In the genomic region with DNA sequence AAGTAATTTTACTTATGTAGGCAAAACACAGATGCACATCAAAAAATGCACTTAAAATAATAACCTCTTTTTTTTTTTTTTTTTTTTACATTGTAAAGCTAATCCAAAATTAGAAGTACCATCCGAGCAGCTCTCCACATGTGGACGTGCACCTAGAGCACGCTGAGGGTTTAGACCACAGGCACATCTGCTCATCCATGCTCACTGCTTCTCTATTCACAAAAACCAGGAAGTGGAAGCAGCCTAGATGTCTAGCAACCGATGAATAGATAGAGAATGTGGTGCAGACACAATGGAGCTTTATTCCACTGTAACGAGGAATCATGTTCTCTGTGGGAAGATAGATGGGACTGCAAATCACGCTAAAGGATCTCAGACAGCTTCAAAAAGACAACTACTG, we compare ENCODE assay signal across 31 mouse cellular contexts. TPM values are rescaled to one million over a fixed set of nuclear protein-coding genes. Genes with fewer than 3 reads are reported as not detected.
"Had no signal": no experiment of that assay in that cellular context is flagged by ENCODE, and none has a peak within 500 bp of the region (broad histone marks: within the 10 kb centered on the region; RNA-seq: fewer than 3 reads in every experiment).

No protein-coding gene starts in this region.

- H3K4me3 ChIP-seq: kidney, embryonic 15.5 days; left cerebral cortex, adult 2 months; limb, embryonic 12.5 days; limb, embryonic 15.5 days; megakaryocyte, embryonic 14.5 days; midbrain, embryonic 10.5 days; midbrain, embryonic 13.5 days; myocyte; neural tube, embryonic 13.5 days; stomach, embryonic 15.5 days had no signal

- H3K4me2 ChIP-seq: kidney, embryonic 15.5 days; limb, embryonic 12.5 days; limb, embryonic 15.5 days; liver, embryonic 11.5 days; lung, embryonic 14.5 days; midbrain, embryonic 13.5 days; neural tube, embryonic 13.5 days; stomach, embryonic 15.5 days had no signal

- H3K36me3 ChIP-seq: kidney, embryonic 15.5 days; limb, embryonic 12.5 days; limb, embryonic 15.5 days; midbrain, embryonic 10.5 days; midbrain, embryonic 13.5 days; neural tube, embryonic 13.5 days; stomach, embryonic 15.5 days had no signal

- H3K27ac ChIP-seq: kidney, embryonic 15.5 days; left cerebral cortex, adult 2 months; limb, embryonic 12.5 days; limb, embryonic 15.5 days; liver, embryonic 14.5 days; midbrain, embryonic 10.5 days; midbrain, embryonic 13.5 days; neural tube, embryonic 13.5 days; stomach, embryonic 15.5 days had no signal

- ATAC-seq: liver, postnatal 0 days; lung, postnatal 0 days; midbrain, embryonic 13.5 days; midbrain, embryonic 16.5 days had no signal

- DNase-seq: kidney, adult 8-10 months; kidney, postnatal 10 days; kidney, postnatal 36 days; layer of hippocampus, postnatal 36 days; left cerebral cortex, postnatal 4 days; liver, postnatal 0 days; lung, embryonic 14.5 days; lung, postnatal 36 days; right cerebral cortex, postnatal 25 days; spleen, adult 18-20 months; thymus, adult 18-20 months; thymus, postnatal 36 days had no signal

- H3K9ac ChIP-seq: kidney, embryonic 15.5 days; limb, embryonic 12.5 days; limb, embryonic 15.5 days; liver, embryonic 14.5 days; liver, postnatal 0 days; lung, embryonic 14.5 days; midbrain, embryonic 13.5 days; neural tube, embryonic 13.5 days; stomach, embryonic 15.5 days had no signal

- H3K9me3 ChIP-seq: kidney, embryonic 15.5 days; limb, embryonic 15.5 days; midbrain, embryonic 10.5 days; stomach, embryonic 15.5 days had no signal

RNA-seq across cellular contexts. Expression of a gene that starts 4.5 kb away (rescaled TPM):
- total RNA-seq: monocyte, adult 5-6 weeks had no signal

RNA-seq across cellular contexts. Expression of a gene that starts 33.4 kb away (rescaled TPM):
- total RNA-seq: layer of hippocampus, adult 8-10 months; layer of hippocampus, postnatal 10 days; layer of hippocampus, postnatal 36 days; left cerebral cortex, adult 2 months; left cerebral cortex, postnatal 14 days; left cerebral cortex, postnatal 4 days; monocyte, adult 5-6 weeks had no signal
- polyA plus RNA-seq: kidney, embryonic 15.5 days; limb, embryonic 12.5 days; limb, embryonic 15.5 days; liver, embryonic 11.5 days; liver, embryonic 14.5 days; liver, postnatal 0 days; lung, embryonic 14.5 days; lung, postnatal 0 days; midbrain, embryonic 10.5 days; midbrain, embryonic 13.5 days; midbrain, embryonic 16.5 days; myocyte; neural tube, embryonic 13.5 days; stomach, embryonic 15.5 days; urinary bladder, adult 2 months had no signal
